Mouse (Mus musculus) olfactory bulb, adult 2 months (tissue): ENCODE data around the gene Xbp1. TPM values are rescaled to one million over a fixed set of nuclear protein-coding genes. Genes with fewer than 3 reads are reported as not detected.

Experiments used
- H3K27ac ChIP-seq: fragments of 200-500 bp; 2 replicates; pipeline ENCODE4 v1.5.1; 2012; ENCODE audit warnings: low read depth, low read length; ENCODE audit not compliant: insufficient read depth
- H3K4me1 ChIP-seq: fragments of 200-500 bp; 2 replicates; pipeline ENCODE4 v1.6.1; 2012; ENCODE audit warnings: low read length; ENCODE audit not compliant: control insufficient read depth, insufficient read depth
- H3K4me3 ChIP-seq: fragments of 200-500 bp; 2 replicates; pipeline ENCODE4 v1.5.1; 2012; ENCODE audit warnings: mild to moderate bottlenecking, low read depth, low read length, moderate library complexity; ENCODE audit not compliant: insufficient read depth
- CTCF ChIP-seq: fragments of 200-500 bp; IDR thresholded peaks from 2 replicates; pipeline ENCODE4 v1.5.1; 2012; ENCODE audit warnings: low read depth, mild to moderate bottlenecking, low read length, moderate library complexity; ENCODE audit not compliant: insufficient read depth
- POLR2A ChIP-seq: fragments of 200-500 bp; IDR thresholded peaks from 2 replicates; pipeline ENCODE4 v1.6.1; 2012; ENCODE audit warnings: mild to moderate bottlenecking, low read depth, low read length, moderate library complexity; ENCODE audit not compliant: insufficient read depth
- WGBS: fragments of 180-500 bp; shearing (Covaris S2); methylation state at CpG from one replicate; pipeline ENCODE4 v1.1.7; 2018; 5-methylcytosine and 5-hydroxymethylcytosine counted together
- polyA plus RNA-seq: library from polyadenylated mRNA; stranded (reverse); fragments of >200 nt; gene quantifications from 2 replicates; pipeline ENCODE4 v1.2.4, GENCODE M21; 2012; ENCODE audit warnings: low replicate concordance; ENCODE audit not compliant: missing spikeins, insufficient read depth, insufficient read length

Gene Xbp1
- polyA plus RNA-seq, 1 experiment, result not detected

DNA sequence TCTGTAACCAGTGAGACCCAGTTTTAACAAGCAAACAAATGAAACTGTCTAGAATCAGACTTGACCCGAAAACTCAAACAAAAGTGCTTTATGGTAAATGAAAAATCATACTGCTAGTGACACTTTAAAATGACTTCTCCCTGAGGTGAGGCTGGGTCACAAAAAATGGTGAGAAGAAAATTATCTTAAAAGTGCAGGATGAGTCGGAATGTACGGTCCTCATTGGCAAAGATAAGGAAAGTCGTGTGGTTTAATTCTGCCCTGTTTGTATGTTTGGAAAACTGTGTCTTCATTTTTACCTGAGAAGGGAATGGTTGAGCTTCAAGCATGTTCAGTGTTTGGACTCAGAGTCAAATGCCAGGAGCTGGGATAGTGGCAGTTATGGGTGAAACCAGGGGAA, 51.4 kb downstream of the Xbp1 start:
- Histone ChIP-seq H3K4me1 (no peaks in the 10 kb centered on the region), H3K4me3 (no peak overlapping the region), H3K27ac (no peak overlapping the region)
- WGBS, result 96% methylated on average over 4 of the region's 4 CpGs
- TF ChIP-seq POLR2A (no peak), CTCF (no peak)

DNA sequence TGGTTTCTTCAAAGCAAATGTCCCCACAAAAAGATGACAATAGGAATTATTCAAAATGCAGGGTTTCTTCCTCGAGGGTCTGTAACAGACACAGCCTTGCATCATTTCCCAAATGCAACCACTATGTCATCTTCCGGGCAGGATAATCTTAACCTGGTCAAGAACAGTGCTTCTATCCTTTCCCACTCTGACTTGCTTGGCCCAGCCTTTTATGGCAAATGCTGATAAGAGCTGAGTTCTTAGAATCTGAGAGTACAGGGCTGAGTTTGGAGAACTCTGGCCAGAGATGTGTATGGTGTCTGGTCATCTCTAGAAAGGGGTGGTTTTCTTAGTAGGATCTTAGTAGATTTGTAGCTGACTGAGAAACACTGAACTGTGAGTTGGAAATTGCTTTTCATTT, 53.4 kb downstream of the Xbp1 start:
- Histone ChIP-seq H3K4me1 (no peaks in the 10 kb centered on the region), H3K27ac (no peak overlapping the region), H3K4me3 (no peak overlapping the region)
- WGBS, result 73% methylated on average over 2 of the region's 2 CpGs
- TF ChIP-seq CTCF (no peak), POLR2A (no peak)

DNA sequence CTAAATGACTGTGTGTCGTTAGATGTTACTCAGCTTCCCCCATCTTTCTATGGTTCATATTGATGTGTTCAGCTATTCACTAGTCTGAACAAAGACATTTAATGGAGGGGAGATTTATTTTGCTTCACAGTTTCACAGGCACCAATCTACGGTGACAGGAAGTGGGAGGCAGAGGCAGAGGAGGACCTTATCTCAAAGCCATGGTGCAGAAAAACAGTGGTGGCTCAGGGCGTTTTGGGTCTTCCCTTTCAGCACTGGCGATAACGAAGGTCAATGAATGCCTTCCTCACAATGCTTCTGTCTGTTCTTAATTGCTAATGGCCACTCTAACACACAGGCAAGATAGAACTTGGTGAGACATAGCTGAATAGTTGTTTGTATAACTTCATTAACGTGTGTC, 54.6 kb downstream of the Xbp1 start:
- Histone ChIP-seq H3K4me1 (no peaks in the 10 kb centered on the region), H3K27ac (no peak overlapping the region), H3K4me3 (no peak overlapping the region)
- 67% methylated on average over 6 of the region's 6 CpGs for whole genome bisulfite sequencing
- TF ChIP-seq POLR2A (no peak), CTCF (no peak)

Other genes starting within 250 kb of the Xbp1 start
- not detected in 2 replicates for gene Znrf3, start 75.8 kb upstream of the Xbp1 start, polyA plus RNA-seq
- gene Ccdc117, start 21.5 kb downstream of the Xbp1 start, polyA plus RNA-seq, result not detected in 2 replicates
- not detected in 2 replicates for gene Ankrd36, start 49.0 kb downstream of the Xbp1 start, polyA plus RNA-seq
- gene Mrps24, start 195.0 kb downstream of the Xbp1 start, polyA plus RNA-seq, result not detected in 2 replicates
- gene Urgcp, start 241.7 kb downstream of the Xbp1 start, polyA plus RNA-seq, result not detected in 2 replicates